Mouse (Mus musculus) gastrocnemius, postnatal 4 days (tissue): ENCODE results near the gene Grk1. TPM values are rescaled to one million over a fixed set of nuclear protein-coding genes. Genes with fewer than 3 reads are reported as not detected.

Source experiments
- DNase-seq, 2 experiments: peaks; one replicate each; pipeline ENCODE4 v3.0.0; 2021 to 2022; ENCODE audit warnings: low spot score in 2 of 2, mixed read lengths in 2 of 2
- total RNA-seq, 2 experiments: library from RNA; stranded (reverse); gene quantifications; 2 replicates each; pipeline ENCODE4 v1.2.3; 2021

Grk1 gene
- total RNA-seq, 2 experiments from 2014 or later, result not detected

DNA sequence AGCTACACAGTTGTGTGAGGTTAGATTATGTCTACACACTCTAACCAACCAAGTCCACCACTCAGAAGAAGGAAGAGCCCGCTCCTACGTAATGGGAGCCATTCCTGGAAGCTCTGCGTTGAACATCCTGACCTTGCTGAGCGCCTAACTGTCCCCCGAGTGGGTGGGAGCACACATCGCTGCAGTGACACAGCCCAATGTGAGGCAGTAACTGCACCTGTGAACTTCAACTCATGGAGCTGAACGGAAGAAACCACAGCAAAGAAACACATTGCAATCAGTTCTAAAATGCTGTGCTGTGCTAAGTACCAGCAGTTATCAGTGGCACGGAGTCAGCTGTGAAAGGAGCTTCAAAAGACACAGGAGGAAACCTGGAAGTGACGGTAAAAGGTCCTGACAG, 23.3 kb downstream of the Grk1 start:
- no peak for DNase-seq

DNA sequence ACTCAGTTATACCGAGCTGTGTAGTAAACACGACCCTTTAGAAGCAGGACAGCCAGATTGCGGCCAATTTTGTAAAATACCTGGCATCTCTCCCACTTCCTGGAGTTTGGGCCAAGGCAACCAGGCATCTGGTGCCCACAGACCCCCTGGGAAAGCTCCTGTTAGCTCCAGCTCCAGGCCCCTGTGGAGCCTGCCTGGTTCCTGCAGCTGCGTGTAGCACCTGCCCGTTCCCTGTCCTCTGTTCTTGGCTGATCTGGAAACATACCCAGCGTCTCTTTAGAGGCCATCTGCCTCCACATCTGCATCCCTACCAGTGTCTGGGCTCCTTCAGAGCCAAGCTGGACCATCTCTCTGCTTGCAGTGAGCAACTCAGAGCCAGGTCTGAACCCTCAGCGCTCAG, 25.5 kb downstream of the Grk1 start:
- DNase-seq, result no peak

DNA sequence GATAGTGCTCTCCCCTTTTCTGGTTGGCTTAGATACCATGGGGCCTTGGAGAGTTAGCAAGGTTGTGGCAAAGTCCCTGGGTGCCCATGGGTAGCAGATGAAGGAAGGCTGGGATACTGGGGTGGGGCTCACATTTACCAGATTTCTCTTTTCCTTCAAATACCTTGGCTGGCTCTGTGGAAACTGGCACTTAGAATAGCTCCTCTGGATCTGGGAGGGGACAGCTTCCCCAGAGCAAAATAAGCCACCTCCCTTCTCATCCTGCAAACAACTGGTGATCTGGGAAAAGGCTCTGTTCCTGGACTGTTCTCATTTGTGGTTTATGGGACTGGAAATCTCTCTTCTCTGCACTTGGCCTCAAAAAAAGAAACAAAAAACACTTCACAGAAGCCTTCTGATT, 26.0 kb downstream of the Grk1 start:
- no peak for DNase-seq

DNA sequence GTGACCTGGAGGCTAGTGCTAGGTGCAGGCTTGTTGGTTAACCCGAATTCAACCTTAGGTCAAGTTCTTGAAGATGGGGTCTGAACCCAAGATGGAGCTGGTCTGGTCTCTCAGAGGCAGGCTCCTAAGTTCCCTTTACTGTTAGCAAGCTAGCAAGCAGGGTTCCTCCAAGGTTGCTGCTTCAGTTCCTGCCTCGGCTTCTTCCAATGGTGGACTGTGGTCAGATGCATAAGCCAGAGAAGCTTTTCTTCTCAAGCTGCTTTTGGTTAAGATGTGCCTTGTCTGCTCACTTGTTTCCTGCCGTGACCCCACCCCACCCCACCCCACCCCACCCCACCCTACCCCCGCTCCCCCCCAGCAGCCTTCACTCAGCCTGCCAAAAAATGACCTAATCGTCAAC, 28.2 kb downstream of the Grk1 start:
- DNase-seq, result no peak

DNA sequence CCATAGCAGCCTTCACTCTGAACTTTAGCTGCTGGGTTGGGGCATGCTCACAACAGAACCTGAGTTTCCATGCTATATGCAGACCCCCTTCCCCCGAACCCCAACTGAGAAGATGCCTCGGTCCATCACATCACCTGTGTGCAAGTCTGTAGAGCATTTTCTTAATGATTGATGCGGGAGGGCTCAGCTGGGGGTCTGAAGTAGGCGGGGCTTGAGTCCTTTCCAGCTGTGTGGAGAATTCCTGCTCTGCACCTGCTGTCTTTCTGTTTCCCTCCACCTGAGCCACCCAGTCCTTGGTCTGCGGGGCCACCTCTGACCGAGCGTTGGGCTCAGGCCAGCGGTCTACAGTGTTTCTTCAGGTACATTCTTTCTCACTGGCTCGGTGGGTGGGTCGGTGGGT, 30.0 kb downstream of the Grk1 start, which contains the start of gene Tmem255b:
Gene Tmem255b, plus strand, starts transcription at position 301 of the 400 bp plus-strand sequence.
- DNase-seq, result no peak

DNA sequence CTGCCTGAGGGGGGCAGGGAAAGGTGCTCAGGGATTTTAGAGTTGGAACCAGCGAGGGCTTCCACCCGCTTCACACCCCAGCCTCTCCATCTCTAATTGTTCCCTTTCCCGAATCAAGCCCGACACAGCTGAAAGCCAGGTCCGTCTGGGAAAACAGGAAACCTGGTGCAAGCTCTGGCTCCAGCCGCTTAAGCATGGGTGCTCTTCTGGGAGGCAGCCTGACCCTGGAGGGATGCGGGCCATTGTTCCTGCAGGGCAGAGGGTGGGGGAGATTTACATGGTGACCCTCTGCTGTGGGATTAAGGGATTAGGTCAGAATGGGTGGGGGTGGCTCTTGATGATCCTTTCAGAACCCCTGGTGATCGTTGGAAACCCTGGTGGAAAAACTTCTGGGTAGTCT, 31.2 kb downstream of the Grk1 start:
- no peak for DNase-seq

DNA sequence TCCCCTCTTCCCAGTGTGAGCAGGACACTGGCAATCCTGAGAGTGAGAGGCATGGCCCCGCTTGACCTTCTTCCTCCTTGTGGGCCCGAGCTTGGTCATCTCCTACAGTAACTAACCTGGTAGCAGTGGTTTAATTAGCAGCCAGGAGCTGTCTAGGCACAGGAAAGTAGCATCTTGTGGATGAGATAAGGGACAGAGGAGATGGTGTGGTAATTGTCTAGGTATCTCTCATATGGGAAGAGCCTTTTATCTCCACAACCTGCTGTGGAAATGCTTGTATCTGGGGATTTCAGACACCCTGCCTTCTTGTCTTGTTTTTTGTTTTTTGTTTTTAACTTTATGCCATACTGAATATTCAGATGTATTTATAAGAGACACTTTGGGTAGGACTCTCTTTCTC, 32.6 kb downstream of the Grk1 start:
- DNase-seq, result no peak

DNA sequence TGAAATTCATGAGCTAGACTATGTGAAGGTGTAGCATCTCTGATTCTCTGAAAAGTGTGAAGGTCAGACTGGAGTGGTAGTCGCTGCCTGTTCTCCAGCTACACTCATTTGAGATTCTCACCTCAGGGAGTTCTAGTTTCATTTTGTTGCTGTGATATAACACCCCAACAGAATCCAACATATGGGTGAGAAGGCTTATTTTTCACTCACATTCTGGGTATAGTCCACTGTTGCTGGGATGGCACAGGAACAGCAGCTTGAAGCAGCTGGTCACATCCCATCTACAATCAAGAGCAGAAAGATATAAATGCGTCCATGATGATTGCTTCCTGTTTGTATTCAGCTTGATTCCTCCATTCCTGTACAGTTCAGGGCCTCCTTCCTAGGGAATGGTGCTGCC, 37.3 kb downstream of the Grk1 start:
- no peak for DNase-seq

DNA sequence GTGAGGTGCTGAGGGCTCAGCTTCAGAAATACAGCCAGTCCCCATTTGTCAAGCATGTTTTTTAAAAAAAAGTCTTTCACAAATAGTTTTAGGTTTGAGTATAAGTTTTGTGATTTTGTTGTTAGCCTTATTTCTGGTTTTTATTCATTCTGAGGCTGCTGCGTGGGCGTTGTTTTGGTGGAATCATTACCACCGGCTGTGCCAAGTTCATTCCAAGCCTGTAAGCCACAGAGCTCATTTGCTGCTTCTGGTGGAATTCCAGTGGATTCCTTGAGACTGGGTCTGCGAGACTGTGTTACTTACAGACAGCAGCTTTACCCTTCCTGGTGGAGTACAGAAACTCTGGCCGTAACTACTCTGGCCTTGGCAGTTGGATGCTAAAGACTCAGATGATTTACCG, 41.6 kb downstream of the Grk1 start:
- no peak for DNase-seq

DNA sequence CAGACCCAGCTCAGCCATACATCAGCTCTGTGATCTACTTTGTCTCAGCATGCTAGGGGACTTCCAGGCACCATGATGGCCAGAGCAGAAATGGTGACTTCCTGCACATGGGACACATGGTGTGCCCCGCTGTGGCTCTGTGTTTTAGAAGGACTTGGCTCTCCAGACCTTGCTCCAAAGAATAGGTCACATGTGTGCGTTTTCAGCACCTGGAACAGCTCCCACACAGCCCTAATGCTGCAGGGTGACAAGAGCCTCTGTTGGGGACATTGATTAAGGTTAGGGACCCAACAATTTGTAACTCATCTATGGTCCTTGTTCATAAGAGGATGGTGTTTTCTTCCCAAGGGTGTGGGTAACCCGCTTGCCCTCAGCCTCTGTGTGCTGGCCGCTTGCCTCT, 43.3 kb downstream of the Grk1 start:
- no peak for DNase-seq

DNA sequence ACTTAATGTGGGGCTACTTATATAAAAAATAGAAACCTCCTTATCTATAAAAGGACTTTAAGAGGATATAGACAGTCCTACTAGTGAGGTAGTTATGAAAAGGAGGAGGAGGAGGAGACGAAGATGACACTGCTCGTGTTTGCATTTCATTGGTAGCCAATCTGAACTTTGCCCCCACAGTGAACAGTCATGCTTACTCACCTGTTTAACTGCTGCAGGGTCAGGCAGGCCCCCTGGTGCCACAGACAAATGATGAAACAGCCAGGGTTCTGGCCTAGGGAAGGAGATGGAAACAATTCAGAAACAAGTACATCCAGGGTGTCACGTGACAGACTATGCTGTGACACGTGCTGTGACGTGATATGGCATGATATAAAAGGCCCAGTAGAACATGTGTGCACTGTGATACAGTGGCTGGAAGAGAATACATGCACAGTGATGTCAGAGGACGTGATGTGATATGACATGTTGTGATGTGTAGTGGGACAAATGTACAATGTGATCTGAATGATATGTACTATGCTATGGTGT, 46.9 kb downstream of the Grk1 start:
- no peak for DNase-seq

DNA sequence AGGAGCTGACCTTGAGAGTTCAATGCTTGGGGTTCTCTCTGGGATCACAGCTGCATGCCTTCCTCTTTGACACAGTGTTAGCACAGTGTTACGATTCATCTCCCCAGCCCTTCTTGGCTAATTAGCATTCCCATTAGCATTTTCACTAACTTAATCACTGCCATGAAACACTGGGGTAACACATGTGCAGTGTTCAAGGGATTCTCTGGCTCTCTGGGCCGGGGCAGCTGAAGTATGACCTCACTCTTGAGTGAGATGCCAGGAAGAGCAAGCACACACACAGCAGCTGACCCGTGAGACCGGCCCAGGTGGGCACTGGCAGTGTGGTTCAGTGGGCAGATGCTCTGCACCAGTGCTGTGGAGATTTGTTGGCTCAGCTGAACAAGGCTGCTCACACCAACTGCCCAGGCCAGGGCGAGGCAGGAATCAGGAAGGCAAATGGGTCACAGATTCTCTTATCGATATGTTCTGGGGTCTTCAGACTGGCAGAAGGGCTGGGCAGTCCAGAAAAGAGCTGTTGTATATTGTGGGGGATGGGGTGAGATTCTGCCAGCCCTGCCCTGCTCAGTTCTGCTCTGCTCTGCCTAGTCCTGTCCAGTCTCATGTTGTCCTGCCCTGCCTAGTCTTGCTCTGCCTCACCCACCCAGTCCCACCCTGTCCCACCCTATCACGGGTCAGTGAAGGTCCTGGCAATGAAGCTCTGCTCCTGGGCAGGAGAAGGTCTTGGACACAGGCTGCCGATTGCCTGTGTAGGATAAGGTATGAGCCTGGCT, 49.6 kb downstream of the Grk1 start:
- no peak for DNase-seq

DNA sequence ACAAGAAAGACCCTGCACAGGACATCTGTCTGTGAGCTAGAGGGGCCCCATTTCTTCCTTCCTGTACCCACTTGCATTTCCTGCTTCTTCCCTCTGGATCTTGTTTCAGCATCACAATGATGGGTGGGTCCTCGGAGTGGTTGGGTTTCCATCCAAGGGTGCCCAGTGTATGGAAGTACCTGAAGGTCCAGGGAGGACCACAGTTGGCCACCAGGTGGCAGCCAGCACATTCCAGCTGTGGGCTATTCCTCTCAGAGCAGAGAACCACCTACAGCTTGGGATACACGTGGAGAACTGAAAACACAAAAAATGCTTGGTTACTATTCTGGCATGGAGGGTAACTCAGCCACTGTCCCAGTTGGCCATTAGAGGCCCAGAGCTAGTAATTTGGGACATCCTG, 50.4 kb downstream of the Grk1 start:
- no peak for DNase-seq

DNA sequence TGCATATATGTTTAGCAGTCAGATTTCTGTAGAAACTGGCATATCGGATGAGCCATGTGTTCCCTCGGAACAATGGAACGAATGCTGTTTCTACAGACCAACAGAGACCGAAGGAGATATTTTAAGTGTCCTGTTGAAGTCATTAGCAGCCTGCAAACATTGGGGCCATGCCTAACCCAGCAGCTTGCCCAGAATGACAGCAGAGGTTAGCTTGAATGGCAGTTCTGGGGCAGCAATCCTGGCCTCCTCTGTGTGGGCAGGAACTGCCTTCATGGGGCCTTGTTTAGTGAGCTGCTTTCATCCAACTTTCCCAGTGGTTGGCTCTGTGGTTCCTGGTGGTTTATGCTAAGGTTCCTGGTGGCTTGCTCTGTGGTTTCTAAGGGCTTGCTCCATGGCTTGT, 54.5 kb downstream of the Grk1 start:
- no peak for DNase-seq

DNA sequence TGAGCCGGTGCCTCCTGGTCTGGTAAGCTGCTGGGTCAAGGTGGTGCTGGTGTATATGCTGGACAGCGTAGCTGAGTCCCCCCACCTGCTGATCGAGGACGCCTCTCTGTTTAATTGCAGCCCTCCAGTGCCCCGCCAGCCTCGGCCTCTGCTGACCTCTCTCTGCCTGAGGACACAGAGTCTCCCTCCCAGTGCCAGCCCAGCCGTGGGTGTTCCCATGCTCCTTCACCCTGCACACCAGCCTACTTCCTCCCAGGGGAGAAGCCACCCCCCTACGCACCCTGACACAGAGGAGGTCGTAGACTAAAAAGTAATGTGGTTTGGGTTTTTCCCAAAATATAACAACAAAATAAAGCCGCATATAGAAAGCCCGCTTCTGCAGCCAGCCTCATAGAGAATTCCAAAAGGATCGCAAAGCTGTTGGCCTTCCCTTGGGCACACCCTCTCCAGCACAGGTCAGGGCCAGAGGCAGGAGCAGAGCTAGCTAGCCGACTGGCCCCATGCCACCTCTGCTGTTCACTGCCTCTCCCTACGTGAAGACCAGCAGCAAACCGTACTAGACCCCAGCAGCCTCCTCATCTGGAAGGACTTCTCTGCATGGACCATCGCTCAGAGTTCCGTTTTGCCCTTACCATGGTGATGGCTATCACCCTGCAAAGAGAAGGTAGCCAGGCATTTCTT, 56.3 kb downstream of the Grk1 start:
- no peak for DNase-seq

DNA sequence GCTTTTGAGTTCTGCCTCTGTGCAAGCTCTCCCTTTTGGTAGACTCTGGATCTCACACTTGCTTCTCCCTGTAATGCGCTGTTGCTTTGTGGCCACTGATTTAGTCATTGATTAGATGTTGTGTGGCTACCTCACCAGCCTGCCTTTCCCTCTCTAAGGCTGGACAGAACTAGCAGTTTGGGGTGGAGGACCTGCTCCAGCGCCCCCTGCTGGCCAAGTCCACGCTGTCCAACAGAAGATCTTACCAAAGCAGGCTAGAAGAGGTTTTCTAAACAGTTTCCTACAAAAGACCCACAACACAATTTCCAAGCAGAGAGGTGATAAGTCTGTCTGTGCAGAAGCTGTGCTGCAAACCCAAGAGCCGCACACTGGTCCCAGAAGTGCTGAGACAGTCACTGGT, 57.0 kb downstream of the Grk1 start:
- DNase-seq, result peak; percentile 46 to 64

DNA sequence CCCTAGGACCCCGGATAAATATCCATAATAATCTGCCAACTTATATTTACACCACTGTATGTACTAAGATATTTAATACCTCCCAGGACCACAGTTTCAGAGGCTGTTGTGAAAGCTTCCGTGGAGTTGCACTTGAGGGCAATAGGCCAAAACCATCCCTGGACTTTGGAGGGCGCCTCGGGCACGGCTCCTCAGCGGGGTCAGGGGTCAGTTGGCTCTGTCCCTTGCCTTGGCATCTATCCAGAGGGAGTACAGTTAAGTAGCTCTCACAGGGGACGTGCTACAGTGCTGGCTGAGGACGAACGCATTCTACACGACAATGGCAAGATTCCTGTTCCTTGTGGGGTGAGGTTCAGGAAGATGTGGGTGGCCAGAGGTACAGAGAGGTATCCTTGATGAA, 57.5 kb downstream of the Grk1 start:
- DNase-seq, result no peak

DNA sequence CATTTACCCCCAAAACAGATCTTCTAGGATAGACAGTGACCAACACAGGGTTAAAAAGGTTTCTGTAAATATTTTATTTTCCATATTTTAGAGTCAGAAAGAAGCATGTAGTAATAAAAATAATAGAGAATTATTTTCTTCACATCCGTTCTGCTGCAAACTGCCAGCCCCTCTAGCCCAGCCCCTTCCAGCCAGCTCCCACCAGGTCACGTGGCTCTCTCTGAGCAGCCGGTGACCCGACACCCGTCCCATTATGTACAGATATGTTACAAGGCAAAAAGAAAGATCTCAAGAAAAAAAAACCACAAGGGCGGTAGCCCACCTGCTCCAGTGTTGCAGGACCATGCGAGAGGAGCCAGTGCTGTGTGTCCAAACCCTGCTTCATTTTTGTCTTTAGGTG, 60.4 kb downstream of the Grk1 start:
- no peak for DNase-seq

DNA sequence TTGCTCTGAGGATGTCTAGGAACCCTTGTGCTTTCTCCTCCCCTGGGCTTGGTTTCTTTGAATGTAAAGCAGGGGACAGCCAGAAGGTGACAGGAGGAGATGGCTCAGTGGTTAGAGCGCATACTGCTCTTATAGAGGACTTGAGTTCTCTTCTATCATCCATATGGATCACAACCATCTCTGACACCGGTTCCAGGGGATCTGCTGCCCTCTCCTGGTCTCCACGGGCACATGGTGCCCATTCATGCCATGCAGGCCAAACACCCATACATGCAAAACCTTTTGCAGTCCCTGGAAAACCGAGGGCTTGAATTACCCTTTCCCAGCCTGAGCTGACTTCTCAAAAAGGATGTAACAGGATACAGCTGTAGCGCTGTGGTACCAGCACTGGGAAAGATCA, 62.1 kb downstream of the Grk1 start:
- DNase-seq, result no peak

DNA sequence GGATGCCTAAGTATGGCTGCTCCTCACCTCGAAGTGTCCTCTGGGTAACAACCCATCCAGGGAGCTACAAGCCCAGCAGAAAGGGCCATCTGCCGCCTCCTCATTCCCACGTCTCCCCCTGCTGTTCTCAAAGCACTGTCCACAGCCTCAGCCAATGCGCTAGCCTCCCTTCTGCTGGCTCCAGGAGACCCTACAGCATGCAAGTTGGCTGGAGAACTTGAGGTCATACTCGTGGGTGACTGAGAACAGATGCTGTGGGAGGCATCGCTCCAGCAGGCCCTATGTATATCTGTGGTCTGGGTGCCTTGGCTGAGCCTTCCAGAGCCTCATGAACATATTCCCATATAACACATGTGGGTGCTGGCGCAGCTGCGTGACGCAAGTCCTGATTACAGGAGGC, 63.9 kb downstream of the Grk1 start:
- DNase-seq, result no peak

DNA sequence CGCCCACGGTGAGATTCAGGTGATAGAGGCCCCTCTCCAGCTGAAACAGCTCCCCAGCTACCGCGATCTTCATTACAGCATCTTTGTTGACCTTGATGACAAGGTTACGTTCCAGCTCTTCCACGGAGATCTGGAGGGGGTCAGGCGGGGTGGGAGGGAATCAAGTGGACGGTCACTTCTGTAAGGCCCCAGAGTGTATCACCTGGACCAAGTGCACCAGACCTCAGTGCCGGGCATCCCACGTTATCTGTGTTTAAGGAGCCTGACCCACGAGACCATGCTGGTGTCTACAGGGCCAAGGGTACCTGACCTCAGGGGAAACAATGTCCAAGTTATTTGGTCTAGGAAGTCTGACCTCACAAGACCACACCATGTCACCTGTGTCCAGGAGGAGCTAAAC, 66.6 kb downstream of the Grk1 start:
- DNase-seq, result no peak
